Mouse (Mus musculus): ENCODE results near the gene Adcy7.

DNA sequence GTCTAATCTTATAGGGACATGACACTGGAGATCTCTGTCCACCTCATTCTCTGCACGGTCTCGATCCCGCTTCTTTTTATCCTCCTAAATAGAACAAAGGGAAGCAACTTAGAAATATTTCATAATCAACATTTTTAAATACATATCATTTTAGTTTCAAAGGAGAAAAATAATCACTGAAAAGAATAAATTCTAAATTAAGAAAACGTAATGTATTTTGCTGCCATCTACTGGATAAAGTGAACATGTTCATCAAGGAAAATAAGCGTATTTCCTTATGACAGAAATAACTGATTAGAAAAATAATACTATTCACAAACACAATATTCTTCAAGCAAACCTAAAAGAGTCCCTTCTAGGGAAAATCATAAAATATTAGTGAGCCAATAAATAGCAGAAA is 85.7 kb downstream of the Adcy7 start:
- TF ChIP-seq POLR2A (IDR thresholded peaks at IDR 0.05; ENCODE audit: control insufficient read depth, extremely low read depth, insufficient read depth, low read length, poor library complexity), result no peak
- no peak for TF ChIP-seq CTCF (IDR thresholded peaks at IDR 0.05; ENCODE audit: borderline replicate concordance, control insufficient read depth, extremely low read depth, insufficient read depth, low read length, poor library complexity)
